Mouse (Mus musculus) hindbrain, embryonic 11.5 days (tissue): Measurements from ENCODE around the gene Hnrnpm. TPM values are rescaled to one million over a fixed set of nuclear protein-coding genes. Genes with fewer than 3 reads are reported as not detected.
"Not testable (repeated sequence)": the region's sequence is repeated elsewhere in the genome, so short reads cannot be mapped to it uniquely, and the experiment has no call there.

Experiments
- ATAC-seq: fragments of 200-750 bp; cut with Nextera tagmentation; 2 replicates; pipeline ENCODE4 v1.8.0; 2017; ENCODE audit warnings: mild to moderate bottlenecking, moderate TSS enrichment, moderate library complexity; ENCODE audit not compliant: low FRiP score
- DNase-seq: peaks from one replicate; pipeline ENCODE4 v3.0.0-alpha.2; 2015; ENCODE audit warnings: low spot score
- H3K27ac ChIP-seq: fragments of 300-500 bp; sonication (generic); 2 replicates; pipeline ENCODE4 v1.5.1; 2014; ENCODE audit warnings: mild to moderate bottlenecking, low read depth, low read length
- H3K27me3 ChIP-seq: fragments of 300-500 bp; sonication (generic); 2 replicates; pipeline ENCODE4 v1.6.1; 2014; ENCODE audit warnings: mild to moderate bottlenecking, low read length, moderate library complexity, mixed read lengths; ENCODE audit not compliant: control insufficient read depth, insufficient read depth
- H3K36me3 ChIP-seq: fragments of 300-500 bp; sonication (generic); 2 replicates; pipeline ENCODE4 v1.6.1; 2014; ENCODE audit warnings: mild to moderate bottlenecking, low read length, moderate library complexity, mixed read lengths; ENCODE audit not compliant: control insufficient read depth, insufficient read depth
- H3K4me1 ChIP-seq: fragments of 300-500 bp; sonication (generic); replicated peaks from 2 replicates; pipeline ENCODE4 v1.6.1; 2014; ENCODE audit warnings: low read length, mixed read lengths; ENCODE audit not compliant: control insufficient read depth, insufficient read depth
- H3K4me2 ChIP-seq: fragments of 300-500 bp; sonication (generic); replicated peaks from 2 replicates; pipeline ENCODE4 v1.6.1; 2014; ENCODE audit warnings: mild to moderate bottlenecking, low read depth, low read length
- H3K4me3 ChIP-seq: fragments of 300-500 bp; sonication (generic); 2 replicates; pipeline ENCODE4 v1.5.1; 2014; ENCODE audit warnings: low read depth, low read length
- H3K9ac ChIP-seq: fragments of 300-500 bp; sonication (generic); 2 replicates; pipeline ENCODE4 v1.6.1; 2014; ENCODE audit warnings: low read depth, low read length
- H3K9me3 ChIP-seq: fragments of 300-500 bp; sonication (generic); 2 replicates; pipeline ENCODE4 v1.6.1; 2016; ENCODE audit warnings: low read length; ENCODE audit not compliant: control insufficient read depth
- WGBS: fragments of 180-500 bp; shearing (Covaris S2); extraction: QIAGEN DNeasy Blood & Tissue Kit; methylation state at CpG from one replicate; pipeline ENCODE4 v1.1.7; 2014; 5-methylcytosine and 5-hydroxymethylcytosine counted together
- polyA plus RNA-seq: library from polyadenylated mRNA; unstranded; fragments of >200 nt; fragmentation: Nextera tagmentation; extraction: Ambion mirVana; gene quantifications from 2 replicates; pipeline ENCODE4 v1.2.1, GENCODE M21; 2014

Gene Hnrnpm
- 506 and 558 TPM in 2 replicates for polyA plus RNA-seq

DNA sequence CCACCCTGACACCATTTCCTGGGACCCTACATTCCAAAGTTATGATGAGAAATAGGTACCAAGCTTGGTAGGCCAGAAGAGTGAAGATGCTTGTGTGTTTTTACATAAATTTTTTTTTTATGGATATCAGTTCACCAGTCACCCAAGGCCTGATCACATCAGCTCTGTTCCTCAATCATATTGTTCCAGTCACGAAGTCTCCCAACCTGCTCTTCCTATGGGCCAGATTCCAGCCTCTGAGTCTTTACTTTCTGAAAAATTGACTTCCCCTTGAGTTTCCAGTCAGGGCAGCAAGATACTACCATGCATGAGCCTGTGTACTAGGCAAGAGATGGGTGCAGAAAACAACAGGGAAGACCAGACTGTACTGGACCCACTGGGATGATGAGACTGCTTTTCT, at the start of gene Hnrnpm:
Hnrnpm (minus strand) TSS at position 101 of the 400 bp plus-strand sequence.
- 87% methylated on average over 1 of the region's 1 CpGs for WGBS
- peak within 1 kb of the TSS; percentile 100 for H3K9ac ChIP-seq
- DNase-seq (no peak), ATAC-seq (no peak)
- no peaks in the 10 kb centered on the region for H3K27me3 ChIP-seq
- no peaks in the 10 kb centered on the region for H3K9me3 ChIP-seq
- peak within 1 kb of the TSS; percentile 95; the same call in 1 of the 2 replicates for H3K4me3 ChIP-seq
- peaks cover 8% of the 10 kb centered on the region for H3K4me1 ChIP-seq
- H3K36me3 ChIP-seq, result no peaks in the 10 kb centered on the region
- H3K27ac ChIP-seq, result no peak within 1 kb of the TSS
- peak within 1 kb of the TSS; percentile 87 for H3K4me2 ChIP-seq

DNA sequence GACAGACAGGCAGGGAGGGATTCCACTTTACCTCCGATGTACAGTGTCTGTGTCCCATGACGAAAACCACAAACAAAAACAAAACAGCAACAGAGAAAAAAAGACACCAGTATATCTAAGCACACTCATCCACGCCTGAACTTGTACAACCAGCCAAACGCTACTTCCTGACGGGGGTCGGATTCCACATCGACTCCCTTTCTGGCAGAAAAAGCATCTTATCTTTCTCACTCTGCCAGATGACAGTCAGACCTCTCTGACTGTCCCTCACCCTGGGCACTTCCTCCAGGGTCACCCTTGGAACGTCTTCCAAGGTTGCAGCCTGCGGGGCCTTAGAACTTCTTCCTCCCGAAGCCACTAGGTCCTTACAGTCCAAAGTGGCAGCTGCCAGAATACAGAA, 46.9 kb upstream of the Hnrnpm start:
- not testable (repeated sequence) for H3K27ac ChIP-seq, H3K36me3 ChIP-seq, H3K4me3 ChIP-seq, H3K4me1 ChIP-seq, DNase-seq, H3K9ac ChIP-seq, ATAC-seq, H3K9me3 ChIP-seq, H3K27me3 ChIP-seq, H3K4me2 ChIP-seq
- 82% methylated on average over 10 of the region's 10 CpGs for WGBS

DNA sequence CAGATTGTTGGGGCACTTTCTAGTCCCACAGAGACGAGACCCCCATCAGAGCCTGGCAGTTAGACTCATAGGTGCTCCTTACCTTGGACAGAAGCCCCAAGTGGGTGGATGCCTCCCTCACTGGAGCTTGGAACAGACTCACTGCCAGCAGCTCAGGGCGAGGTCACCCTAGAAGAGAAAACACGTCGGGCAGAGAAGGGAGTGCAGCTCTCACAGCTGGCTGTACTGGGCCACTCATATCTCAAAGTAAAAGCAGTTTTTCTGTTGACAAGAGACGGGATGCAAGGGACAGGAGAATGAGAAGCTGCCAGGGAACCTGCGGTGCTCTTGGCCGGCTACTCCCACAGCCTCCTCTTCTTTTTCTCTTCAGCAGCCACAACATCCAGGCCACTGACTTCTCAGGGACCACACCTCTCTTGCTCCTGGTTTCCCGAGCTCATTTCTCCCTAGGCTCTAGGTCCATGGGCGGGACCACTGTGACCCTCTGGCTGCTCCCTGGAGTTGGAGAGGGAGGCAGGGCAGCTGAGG, 46.0 kb upstream of the Hnrnpm start:
- 77% methylated on average over 9 of the region's 9 CpGs for WGBS
- H3K36me3 ChIP-seq, DNase-seq, H3K27ac ChIP-seq, H3K9me3 ChIP-seq, H3K4me3 ChIP-seq, H3K4me1 ChIP-seq, ATAC-seq, H3K27me3 ChIP-seq, H3K9ac ChIP-seq, H3K4me2 ChIP-seq: not testable (repeated sequence)

DNA sequence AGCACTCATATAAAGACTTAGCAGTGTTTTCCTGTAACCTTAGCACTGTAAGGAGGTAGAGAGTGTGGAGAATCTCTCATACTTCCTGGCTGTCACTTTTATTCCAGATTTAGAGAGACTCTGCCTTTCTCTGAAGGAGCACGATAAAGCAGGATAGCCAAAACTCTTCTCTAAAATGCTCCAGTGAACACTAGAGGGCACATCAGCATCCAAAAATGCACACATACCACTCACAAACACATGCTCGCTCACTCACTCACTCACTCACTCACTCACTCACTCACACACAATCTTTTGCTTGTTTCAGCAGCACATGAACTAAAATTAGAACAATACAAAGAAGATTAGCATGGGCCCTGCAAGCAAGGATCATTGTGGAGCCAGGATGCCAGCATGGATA, 42.6 kb upstream of the Hnrnpm start:
- no peaks in the 10 kb centered on the region for H3K36me3 ChIP-seq
- no peak overlapping the region for H3K27ac ChIP-seq
- no peaks in the 10 kb centered on the region for H3K27me3 ChIP-seq
- ATAC-seq (no peak), DNase-seq (no peak)
- H3K9me3 ChIP-seq, result no peaks in the 10 kb centered on the region
- WGBS, result 79% methylated on average over 2 of the region's 2 CpGs
- H3K4me3 ChIP-seq, result no peak overlapping the region
- H3K4me1 ChIP-seq, result no peaks in the 10 kb centered on the region
- H3K9ac ChIP-seq, result no peak overlapping the region
- H3K4me2 ChIP-seq, result no peak overlapping the region

DNA sequence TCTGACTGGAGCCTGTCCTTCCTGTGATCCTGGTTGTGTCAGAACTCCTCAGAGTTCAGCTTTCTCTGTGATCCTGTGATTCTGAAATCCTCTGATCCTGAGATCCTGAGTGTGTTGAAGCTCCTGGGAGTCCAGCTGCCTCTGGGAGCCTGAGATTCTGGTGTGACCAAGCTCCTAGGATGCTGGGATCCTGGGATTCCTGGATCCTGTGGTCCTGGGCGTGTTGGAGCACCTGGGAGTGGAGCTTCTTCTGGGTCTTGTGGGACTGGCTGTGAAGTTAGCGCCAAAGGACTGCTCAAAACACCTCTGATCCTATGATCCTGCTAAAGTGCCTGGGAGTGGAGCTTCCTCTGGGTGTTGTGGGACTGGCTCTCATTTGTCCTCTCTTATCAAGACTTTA, 41.7 kb upstream of the Hnrnpm start:
- Histone ChIP-seq H3K4me2 (no peak overlapping the region), H3K9ac (no peak overlapping the region), H3K27me3 (no peaks in the 10 kb centered on the region), H3K36me3 (no peaks in the 10 kb centered on the region), H3K4me1 (no peaks in the 10 kb centered on the region), H3K9me3 (no peaks in the 10 kb centered on the region), H3K4me3 (no peak overlapping the region), H3K27ac (no peak overlapping the region)
- ATAC-seq (no peak), DNase-seq (no peak)
- WGBS, result 89% methylated on average over 2 of the region's 2 CpGs

DNA sequence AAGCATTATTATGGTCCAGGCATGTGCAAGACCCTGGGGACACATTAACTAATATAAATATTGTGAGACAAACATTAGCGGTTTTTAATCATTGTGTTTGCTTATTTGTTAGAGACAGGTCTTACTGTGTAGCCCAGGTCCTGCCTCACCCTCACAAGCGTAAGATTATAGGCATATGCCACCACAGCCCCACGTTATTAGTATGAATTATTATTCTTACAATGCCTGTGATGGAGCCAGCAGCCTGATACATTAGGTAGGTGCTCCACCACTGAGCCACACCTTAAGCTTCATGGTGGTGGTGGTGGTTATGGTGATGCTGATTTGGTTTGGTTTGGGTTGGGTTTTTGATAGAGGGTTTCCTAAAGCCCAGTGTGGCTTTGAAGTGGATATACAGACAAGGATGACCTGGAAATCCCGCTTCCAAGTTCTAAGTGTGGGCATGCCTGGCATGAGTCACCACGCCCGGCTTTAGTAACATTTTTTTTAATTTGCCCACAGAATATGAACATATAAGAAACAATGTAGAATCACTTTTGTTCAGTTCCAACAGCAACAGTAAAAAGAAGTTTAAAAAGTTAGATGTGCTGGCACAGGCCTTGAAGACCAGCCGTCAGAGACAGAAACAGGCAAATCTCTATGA, 33.2 kb upstream of the Hnrnpm start:
- H3K4me2 ChIP-seq, result no peak overlapping the region
- no peaks in the 10 kb centered on the region for H3K9me3 ChIP-seq
- H3K27ac ChIP-seq, result no peak overlapping the region
- H3K36me3 ChIP-seq, result no peaks in the 10 kb centered on the region
- no peaks in the 10 kb centered on the region for H3K4me1 ChIP-seq
- ATAC-seq (no peak), DNase-seq (no peak)
- 92% methylated on average over 7 of the region's 7 CpGs for WGBS
- H3K27me3 ChIP-seq, result no peaks in the 10 kb centered on the region
- H3K9ac ChIP-seq, result no peak overlapping the region
- no peak overlapping the region for H3K4me3 ChIP-seq

DNA sequence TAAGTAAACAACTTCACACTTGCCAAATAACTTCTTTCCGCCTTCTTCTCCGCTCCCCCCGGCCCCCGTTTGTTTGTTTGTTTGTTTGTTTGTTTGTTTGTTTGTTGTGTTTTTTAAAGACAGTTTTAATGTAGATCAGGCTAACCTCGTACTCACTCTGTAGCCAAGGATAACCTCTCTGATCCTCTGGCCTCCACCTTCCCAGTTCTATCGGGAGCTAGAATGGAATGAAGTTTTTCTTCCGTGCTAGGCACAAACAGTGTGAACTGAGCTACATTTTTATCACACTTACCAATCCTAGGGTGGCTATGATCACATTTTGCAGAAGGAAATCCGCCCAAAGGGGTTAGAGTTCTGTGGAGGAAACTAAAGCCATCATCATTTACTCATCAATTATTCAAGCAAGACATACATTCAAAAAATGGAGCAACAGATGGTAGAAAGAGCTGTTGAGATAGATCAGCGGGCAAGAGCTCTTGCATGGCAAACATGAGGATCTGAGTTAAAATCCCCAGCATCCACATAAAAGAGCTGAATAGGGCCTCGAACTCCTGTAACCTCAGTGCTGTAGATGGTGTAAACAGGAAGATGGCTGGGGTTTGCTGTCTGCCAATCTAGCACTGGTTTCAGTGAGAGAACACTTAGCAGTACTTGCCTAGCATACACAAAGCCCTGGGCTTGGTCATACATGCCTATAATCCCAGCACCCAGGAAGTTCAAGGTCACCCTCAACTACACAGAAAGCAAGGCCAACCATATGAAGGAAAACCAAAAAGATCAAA, 32.5 kb upstream of the Hnrnpm start:
- Histone ChIP-seq H3K9me3 (no peaks in the 10 kb centered on the region), H3K4me2 (no peak overlapping the region; the same call in 1 of the 2 replicates), H3K9ac (no peak overlapping the region), H3K27ac (no peak overlapping the region), H3K36me3 (no peaks in the 10 kb centered on the region), H3K4me1 (no peaks in the 10 kb centered on the region), H3K4me3 (peak overlapping the region; percentile 82), H3K27me3 (no peaks in the 10 kb centered on the region)
- DNase-seq (peak; percentile 4), ATAC-seq (peak; percentile 15; the same call in 1 of the 2 replicates)
- WGBS, result 50% methylated on average over 10 of the region's 10 CpGs

DNA sequence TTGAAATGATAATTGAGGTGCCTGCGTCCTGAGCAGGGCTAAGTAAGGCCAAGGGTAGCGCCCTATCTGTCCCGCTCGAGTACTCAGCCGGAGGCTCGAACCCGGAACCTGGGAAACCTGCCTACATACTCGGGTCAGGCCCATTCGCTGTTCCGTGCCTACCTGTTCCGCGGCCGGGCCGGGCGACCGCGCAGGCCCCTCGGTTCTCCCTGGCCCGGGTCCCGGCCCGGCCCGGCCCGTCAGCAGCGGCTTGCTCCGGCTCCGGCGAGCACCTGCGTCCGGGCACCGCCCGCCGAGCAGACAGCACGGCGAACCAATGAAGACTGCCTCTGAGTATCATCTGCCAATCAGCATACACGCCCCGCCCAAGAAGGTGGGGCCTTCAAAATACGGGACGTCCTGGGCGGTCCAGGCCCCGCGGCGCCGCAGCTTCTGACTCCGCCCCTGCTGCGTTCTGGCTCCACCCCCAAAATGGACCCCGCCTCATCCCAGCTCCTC, 31.8 kb upstream of the Hnrnpm start, which contains the start of gene March2:
March2 (minus strand) TSS at position 287 of the 498 bp plus-strand sequence.
- WGBS, result 1% methylated on average over 46 of the region's 46 CpGs
- ATAC-seq, result peak; percentile 100
- H3K27ac ChIP-seq, result no peak within 1 kb of the TSS

More for the DNA sequence above, 31.8 kb upstream of the Hnrnpm start, which contains the start of gene March2:
- Histone ChIP-seq H3K4me1 (no peaks in the 10 kb centered on the region), H3K9ac (peak within 1 kb of the TSS; percentile 80), H3K9me3 (no peaks in the 10 kb centered on the region), H3K27me3 (no peaks in the 10 kb centered on the region), H3K36me3 (no peaks in the 10 kb centered on the region), H3K4me2 (peak within 1 kb of the TSS; percentile 72), H3K4me3 (peak within 1 kb of the TSS; percentile 82)
- DNase-seq, result peak; percentile 97
